Mouse (Mus musculus): ENCODE data around the gene Slc6a16. TPM values are rescaled to one million over a fixed set of nuclear protein-coding genes. Genes with fewer than 3 reads are reported as not detected.

Slc6a16 gene
- polyA plus RNA-seq, 1 experiment from 2014 or later: 0.24 TPM

DNA sequence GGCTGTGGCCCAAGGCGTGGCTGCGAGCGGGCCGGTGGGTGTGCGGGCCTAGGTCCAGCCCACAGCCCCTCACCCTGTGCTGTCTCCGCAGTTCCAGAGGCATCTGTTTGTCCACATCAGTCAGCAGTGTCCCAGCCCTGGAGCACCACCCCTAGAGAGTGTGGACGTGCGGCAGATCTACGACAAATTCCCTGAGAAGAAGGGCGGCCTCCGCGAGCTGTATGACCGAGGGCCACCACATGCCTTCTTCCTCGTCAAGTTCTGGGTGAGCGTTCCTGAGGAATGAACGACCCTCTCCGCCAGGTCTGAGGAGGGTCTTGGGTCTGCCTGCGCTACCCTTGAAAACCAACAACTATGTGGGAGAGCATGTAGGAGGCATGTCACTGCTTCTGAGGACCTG, 12.3 kb upstream of the Slc6a16 start:
- H3K4me1 ChIP-seq: peaks cover 25% of the 10 kb centered on the region
- no peak overlapping the region for H3K4me3 ChIP-seq
- no peaks in the 10 kb centered on the region for H3K27me3 ChIP-seq (ENCODE audit: low read depth, poor library complexity, severe bottlenecking)
- H3K36me3 ChIP-seq: peaks cover 98% of the 10 kb centered on the region
- H3K9me3 ChIP-seq (replicated peaks): no peaks in the 10 kb centered on the region
- 96% methylated on average over 18 of the region's 18 CpGs for WGBS
- H3K27ac ChIP-seq: no peak overlapping the region
- peak; percentile 28 for DNase-seq (ENCODE audit: low spot score)

DNA sequence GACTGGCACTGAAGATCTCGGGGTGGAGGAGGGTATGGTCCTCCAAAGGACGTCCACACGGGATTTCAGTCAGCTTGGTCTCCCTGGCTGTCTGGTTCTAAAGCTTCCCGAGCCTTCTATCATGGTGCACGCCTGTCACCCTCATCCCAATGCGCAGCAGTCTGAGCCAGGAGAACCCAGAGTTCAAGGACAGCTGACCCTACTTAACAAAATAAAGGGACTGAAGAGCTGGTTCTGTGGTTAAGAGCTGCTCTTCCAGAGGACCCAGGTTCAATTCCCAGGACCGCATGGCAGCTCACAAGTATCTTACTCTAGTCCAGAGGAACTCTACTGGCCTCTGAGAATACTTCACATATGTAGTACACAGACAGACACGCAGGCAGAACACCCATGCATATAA, 11.8 kb upstream of the Slc6a16 start:
- Histone ChIP-seq H3K4me1 (peaks cover 30% of the 10 kb centered on the region), H3K9me3 (replicated peaks) (no peaks in the 10 kb centered on the region), H3K4me3 (no peak overlapping the region), H3K27me3 (ENCODE audit: low read depth, poor library complexity, severe bottlenecking) (no peaks in the 10 kb centered on the region), H3K36me3 (peaks cover 98% of the 10 kb centered on the region), H3K27ac (no peak overlapping the region)
- DNase-seq (ENCODE audit: low spot score): peak; percentile 28
- 93% methylated on average over 8 of the region's 8 CpGs for WGBS

DNA sequence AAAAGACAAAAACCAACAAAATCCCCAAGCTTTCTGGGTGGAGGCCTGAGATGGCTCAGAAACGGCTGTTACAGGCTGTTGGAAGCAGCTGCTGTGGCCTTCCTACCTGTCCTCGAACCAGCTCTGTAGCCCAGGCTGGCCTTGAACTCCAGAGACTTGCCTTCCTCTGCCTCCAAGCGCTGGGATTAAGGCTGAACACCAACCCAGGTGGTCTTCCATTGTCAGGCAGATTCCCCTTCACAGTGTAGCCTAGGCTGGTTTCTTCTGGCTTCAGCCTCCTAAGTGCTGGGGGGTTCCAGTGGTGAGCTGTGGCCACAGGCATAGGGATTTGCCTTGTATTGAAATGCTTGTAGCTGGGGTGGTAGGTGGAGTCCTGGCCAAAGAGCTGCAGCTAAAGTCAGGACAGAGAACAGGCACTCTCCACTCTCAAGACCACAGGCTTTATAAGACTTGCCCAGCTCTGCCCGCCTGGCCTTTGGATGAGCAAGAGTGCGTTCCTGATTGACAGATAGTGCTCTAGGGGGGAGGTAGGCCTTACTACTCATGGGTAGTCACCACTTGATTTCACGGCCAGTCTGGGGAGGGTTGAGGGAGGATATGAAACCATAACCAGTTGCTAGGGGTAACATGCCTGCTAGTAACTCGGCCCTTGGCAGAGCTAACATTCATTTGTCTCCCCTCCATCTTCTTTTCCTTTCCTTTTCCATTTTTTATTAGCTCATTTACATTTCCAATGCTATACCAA, 11.3 kb upstream of the Slc6a16 start:
- H3K9me3 ChIP-seq (replicated peaks): no peaks in the 10 kb centered on the region
- no peak overlapping the region for H3K27ac ChIP-seq
- 90% methylated on average over 7 of the region's 7 CpGs for WGBS
- H3K4me1 ChIP-seq: peaks cover 35% of the 10 kb centered on the region
- peaks cover 95% of the 10 kb centered on the region for H3K36me3 ChIP-seq
- peak; percentile 27 for DNase-seq (ENCODE audit: low spot score)
- no peak overlapping the region for H3K4me3 ChIP-seq
- no peaks in the 10 kb centered on the region for H3K27me3 ChIP-seq (ENCODE audit: low read depth, poor library complexity, severe bottlenecking)

DNA sequence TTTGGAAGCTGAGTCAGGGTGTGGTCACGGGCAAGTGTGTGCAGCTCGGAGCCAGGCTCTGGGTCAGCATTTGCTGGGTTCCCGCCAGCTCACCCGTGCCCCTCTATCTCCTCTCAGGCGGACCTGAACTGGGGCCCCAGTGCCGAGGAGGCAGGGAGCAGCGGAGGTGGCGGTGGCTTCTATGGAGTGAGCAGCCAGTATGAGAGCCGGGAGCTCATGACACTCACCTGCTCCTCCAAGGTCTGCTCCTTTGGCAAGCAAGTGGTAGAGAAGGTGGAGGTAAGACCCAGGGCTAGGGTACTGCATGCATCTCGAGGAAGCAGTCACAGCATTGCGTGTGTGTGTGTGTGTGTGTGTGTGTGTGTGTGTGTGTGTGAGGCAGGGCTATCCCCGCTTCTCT, 9.7 kb upstream of the Slc6a16 start:
- H3K36me3 ChIP-seq: peaks cover 79% of the 10 kb centered on the region
- peaks cover 6% of the 10 kb centered on the region for H3K27me3 ChIP-seq (ENCODE audit: low read depth, poor library complexity, severe bottlenecking)
- peaks cover 50% of the 10 kb centered on the region for H3K4me1 ChIP-seq
- H3K4me3 ChIP-seq: no peak overlapping the region
- WGBS: 92% methylated on average over 12 of the region's 12 CpGs
- DNase-seq (ENCODE audit: low spot score): peak; percentile 32
- H3K9me3 ChIP-seq (replicated peaks): no peaks in the 10 kb centered on the region
- H3K27ac ChIP-seq: no peak overlapping the region

DNA sequence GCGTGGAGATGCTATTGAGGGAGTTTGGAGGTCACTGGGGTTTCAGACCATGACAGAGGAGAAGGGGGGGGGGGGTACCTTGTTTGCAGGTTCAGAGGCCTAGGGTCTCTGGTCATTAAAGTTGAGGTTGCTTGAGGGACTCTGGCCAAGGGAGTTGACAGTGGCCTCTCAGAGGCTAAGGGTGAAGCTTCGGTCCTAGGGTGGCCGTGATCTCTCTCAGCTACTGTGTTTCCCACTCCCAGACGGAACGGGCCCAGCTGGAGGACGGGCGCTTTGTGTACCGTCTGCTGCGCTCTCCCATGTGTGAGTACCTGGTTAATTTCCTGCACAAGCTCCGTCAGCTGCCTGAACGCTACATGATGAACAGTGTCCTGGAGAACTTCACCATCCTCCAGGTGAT, 8.9 kb upstream of the Slc6a16 start:
- peaks cover 14% of the 10 kb centered on the region for H3K27me3 ChIP-seq (ENCODE audit: low read depth, poor library complexity, severe bottlenecking)
- no peaks in the 10 kb centered on the region for H3K9me3 ChIP-seq (replicated peaks)
- DNase-seq (ENCODE audit: low spot score): peak; percentile 31
- H3K36me3 ChIP-seq: peaks cover 72% of the 10 kb centered on the region
- WGBS: 88% methylated on average over 11 of the region's 11 CpGs
- no peak overlapping the region for H3K27ac ChIP-seq
- no peak overlapping the region for H3K4me3 ChIP-seq
- peaks cover 52% of the 10 kb centered on the region for H3K4me1 ChIP-seq

DNA sequence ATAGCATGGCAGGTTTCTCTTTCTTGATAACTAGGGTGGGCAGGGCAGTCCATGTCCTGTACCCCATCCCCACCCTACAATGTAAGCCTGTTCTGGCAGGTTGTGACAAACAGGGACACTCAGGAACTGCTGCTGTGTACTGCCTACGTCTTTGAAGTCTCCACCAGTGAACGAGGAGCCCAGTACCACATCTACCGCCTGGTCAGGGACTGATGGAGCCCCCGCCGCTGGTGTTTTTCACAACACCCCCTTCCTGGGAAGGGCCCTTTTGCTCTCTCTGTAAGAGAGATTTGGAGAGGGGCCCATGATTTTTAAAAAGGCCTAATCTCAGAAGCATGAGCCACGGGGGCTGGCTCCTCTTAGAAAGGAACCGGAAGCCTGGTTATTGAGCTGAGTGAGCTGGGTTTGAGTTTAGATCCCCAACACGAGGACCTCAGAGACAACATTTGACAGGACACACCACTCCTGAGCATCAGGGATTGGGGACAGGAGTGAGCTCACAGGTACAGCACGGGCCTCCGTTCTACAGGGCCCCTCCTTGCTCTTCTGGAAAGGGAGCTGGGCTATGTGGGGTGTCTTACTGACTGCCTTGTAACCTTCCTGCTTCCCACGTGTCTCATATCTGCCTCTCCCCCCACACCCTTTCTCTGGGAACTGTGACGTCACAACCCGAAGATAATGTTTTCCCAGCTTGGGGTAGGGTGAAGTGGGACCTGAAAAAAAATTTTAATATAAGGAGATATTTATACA, 8.0 kb upstream of the Slc6a16 start:
- Histone ChIP-seq H3K27me3 (ENCODE audit: low read depth, poor library complexity, severe bottlenecking) (peaks cover 23% of the 10 kb centered on the region), H3K36me3 (peaks cover 62% of the 10 kb centered on the region), H3K4me3 (no peak overlapping the region), H3K27ac (no peak overlapping the region), H3K9me3 (replicated peaks) (no peaks in the 10 kb centered on the region), H3K4me1 (peaks cover 55% of the 10 kb centered on the region)
- 66% methylated on average over 13 of the region's 13 CpGs for WGBS
- DNase-seq (ENCODE audit: low spot score): peak; percentile 33

DNA sequence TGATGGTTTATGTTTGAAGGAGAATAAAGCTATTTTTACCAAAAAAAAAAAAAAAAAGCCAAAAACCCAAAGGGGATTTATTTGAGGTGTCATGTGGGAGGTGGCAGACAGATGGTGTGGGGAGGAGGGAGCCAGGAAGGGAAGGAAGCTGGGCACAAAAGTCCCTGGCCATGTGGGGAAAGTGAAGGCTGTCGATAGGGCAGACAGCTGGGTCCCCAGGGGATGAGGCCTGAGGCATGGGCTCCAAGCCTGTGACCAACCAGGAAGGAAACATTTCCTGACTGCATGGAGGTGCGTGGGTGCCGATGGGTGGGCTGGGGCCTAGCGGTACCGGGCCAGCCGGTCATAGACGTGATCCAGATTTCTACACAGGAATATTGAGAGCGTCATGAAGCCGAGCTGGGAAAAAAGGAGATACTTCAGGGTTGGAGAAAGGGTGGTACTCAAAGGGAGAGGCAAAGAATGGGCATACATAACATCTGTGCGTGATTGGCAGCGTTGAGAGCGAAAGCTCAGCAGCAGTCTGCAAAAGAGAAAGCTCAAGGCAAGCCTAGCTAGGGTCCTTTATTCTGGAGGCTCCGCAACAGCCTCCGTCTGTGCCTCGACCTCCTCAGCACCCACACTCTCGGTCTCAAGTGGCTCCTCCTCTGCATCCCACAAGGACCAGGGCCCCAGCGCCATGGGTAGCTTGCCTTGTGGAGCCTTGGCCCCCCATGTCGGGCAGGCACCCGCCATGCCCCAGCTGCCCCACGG, 7.1 kb upstream of the Slc6a16 start:
- Histone ChIP-seq H3K4me1 (peaks cover 58% of the 10 kb centered on the region), H3K27ac (peak overlapping the region; percentile 77), H3K36me3 (peaks cover 54% of the 10 kb centered on the region), H3K4me3 (peak overlapping the region; percentile 29), H3K9me3 (replicated peaks) (no peaks in the 10 kb centered on the region), H3K27me3 (ENCODE audit: low read depth, poor library complexity, severe bottlenecking) (peaks cover 32% of the 10 kb centered on the region)
- WGBS: 26% methylated on average over 20 of the region's 20 CpGs
- peak; percentile 64 for DNase-seq (ENCODE audit: low spot score)

DNA sequence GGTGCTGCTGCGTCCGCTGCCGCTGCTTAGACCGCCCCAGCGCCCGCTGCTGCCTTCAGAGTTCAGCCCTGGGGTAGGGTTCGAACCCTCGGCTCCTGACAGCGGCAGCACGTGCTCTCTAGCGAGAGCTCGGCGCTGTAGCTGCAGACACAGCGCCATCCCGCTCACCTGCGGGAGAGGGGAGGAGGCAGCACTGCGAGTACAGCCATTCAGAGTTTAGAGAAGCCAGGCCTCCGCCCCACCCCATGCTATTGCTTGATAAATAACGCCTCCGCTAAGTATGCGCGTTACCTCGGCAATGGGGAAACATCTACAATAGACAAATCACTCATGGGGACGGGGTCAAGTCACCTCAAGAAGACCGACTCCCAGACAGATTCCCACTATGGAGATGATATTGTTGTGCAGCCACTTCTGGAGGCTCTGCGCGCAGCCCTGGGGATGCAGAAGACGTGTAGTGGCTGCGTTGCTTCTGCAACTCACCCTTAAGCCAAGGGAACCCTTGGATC, 6.5 kb upstream of the Slc6a16 start:
- Histone ChIP-seq H3K4me1 (peaks cover 64% of the 10 kb centered on the region), H3K4me3 (peak overlapping the region; percentile 29), H3K36me3 (peaks cover 47% of the 10 kb centered on the region), H3K27ac (peak overlapping the region; percentile 77), H3K9me3 (replicated peaks) (no peaks in the 10 kb centered on the region), H3K27me3 (ENCODE audit: low read depth, poor library complexity, severe bottlenecking) (peaks cover 38% of the 10 kb centered on the region)
- no peak for DNase-seq (ENCODE audit: low spot score)
- WGBS: 9% methylated on average over 29 of the region's 29 CpGs

DNA sequence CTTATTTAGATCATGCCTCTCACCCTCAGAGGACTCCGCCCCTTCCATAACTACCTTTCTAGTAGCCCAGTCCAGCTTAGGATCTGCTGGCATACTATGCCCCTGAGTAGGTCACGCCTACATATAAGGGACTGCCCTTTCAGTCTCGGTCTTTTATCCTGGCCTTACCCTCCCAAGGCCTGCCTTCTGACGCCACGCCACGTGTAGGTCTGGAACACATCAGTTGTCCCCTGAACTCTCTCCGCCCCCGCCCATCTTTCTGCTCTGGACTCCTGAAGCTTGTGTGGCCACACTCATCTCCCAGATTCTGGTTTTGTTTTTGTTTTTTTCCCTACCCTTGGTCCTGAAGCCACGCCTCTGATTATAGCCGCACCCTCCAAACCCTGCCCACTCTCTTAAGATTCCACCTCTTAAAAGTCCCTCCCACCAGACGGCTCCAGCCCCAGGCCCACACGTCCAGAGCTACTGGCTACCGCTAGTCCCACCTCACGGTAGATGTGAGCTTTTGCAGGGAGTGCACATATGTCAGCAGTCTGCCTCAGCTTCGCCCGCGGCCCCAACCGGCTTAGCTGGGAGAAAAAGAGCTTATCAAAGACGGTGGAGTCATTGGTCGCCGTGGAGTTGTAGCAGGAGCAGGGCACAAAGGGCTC, 5.8 kb upstream of the Slc6a16 start:
- DNase-seq (ENCODE audit: low spot score): peak; percentile 82
- H3K4me3 ChIP-seq: peak overlapping the region; percentile 44
- H3K9me3 ChIP-seq (replicated peaks): no peaks in the 10 kb centered on the region
- peaks cover 41% of the 10 kb centered on the region for H3K36me3 ChIP-seq
- peak overlapping the region; percentile 77 for H3K27ac ChIP-seq
- WGBS: 3% methylated on average over 21 of the region's 21 CpGs
- peaks cover 45% of the 10 kb centered on the region for H3K27me3 ChIP-seq (ENCODE audit: low read depth, poor library complexity, severe bottlenecking)
- peaks cover 67% of the 10 kb centered on the region for H3K4me1 ChIP-seq

DNA sequence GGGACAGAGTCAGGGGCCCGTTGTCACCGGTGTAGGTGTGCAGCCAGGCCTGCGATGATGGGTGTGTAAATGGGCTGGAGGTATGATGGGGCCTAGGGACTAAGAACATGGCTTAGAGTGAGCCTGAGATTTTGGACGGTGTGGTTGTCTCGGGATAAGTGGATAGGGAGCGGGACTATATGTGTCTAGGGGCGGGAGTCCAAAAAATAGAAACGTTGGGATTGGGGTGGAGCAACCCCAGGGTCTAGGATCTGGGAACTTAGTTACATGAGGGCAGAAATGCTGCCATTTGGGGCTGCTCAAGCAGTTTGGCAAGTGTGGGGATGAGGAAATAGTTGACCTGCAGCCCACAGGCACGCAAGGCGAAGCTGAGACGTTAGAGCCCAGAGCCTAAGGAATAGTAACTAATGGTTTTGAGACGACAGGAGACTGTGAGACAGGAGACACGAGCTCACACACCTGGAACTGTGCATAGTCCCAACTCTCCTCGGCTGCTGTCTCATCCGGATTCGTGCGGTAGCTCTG, 5.2 kb upstream of the Slc6a16 start:
- Histone ChIP-seq H3K9me3 (replicated peaks) (no peaks in the 10 kb centered on the region), H3K27me3 (ENCODE audit: low read depth, poor library complexity, severe bottlenecking) (peaks cover 50% of the 10 kb centered on the region), H3K4me1 (peaks cover 71% of the 10 kb centered on the region), H3K27ac (peak overlapping the region; percentile 77), H3K4me3 (peak overlapping the region; percentile 44), H3K36me3 (peaks cover 36% of the 10 kb centered on the region)
- DNase-seq (ENCODE audit: low spot score): no peak
- 28% methylated on average over 17 of the region's 17 CpGs for WGBS

DNA sequence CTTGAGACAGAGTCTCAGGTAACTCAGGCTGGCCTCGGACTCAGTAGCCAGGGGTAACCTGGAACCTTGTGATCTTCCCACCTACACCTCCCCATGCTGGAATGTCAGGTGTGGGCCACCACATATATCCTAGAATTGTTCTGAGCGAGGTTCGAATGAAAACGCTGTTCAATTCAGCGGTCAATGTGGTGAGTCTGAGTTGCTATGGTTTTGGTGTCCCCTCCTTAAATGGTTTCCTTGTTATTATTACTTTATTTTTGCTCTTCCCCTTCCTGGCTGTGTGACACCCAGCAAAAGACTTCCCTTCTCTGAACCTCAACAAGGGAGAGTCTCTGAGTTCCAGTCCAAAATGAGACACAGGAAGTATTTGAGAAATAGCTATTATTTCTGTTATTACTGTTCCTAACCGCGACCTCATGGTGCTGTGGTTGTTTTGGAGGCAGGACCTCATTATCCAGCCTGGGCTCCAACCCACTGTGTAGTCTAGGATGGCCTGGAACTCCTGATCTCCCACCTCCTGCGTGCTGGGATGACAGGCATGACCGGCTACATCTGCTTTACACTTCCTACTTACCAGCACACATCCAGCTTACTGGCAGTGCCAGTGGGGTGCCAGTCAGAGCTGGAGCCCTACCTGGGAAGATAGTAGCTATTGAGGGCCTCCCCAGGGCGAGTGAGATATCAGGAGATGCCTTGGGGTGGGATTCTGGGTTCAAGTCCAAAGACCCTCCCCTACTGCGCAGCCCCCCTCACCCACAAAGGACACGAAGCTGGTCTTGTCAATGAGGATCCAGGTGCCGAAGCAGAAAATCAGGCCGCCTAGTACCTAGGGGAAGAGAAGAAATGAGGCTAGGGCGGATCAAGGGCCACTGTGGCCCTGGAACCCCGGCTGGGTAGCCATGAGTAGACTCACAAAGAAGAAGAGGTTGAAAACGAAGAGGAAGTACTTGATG, 2.9 kb upstream of the Slc6a16 start:
- peak; percentile 28 for DNase-seq (ENCODE audit: low spot score)

More for the DNA sequence above, 2.9 kb upstream of the Slc6a16 start:
- WGBS: 77% methylated on average over 17 of the region's 17 CpGs
- H3K4me3 ChIP-seq: no peak overlapping the region
- peaks cover 54% of the 10 kb centered on the region for H3K27me3 ChIP-seq (ENCODE audit: low read depth, poor library complexity, severe bottlenecking)
- peaks cover 58% of the 10 kb centered on the region for H3K4me1 ChIP-seq
- H3K27ac ChIP-seq: no peak overlapping the region
- no peaks in the 10 kb centered on the region for H3K9me3 ChIP-seq (replicated peaks)
- peaks cover 13% of the 10 kb centered on the region for H3K36me3 ChIP-seq
